Mouse (Mus musculus): ENCODE measurements around the gene Pex14.
"Not testable (repeated sequence)": the region's sequence is repeated elsewhere in the genome, so short reads cannot be mapped to it uniquely, and the experiment has no call there.

Gene Pex14

GRCm38 (mm10) chr4:149103875-149104561, 4.3 kb upstream of the Pex14 start, which contains the start of gene Dffa:
TSS of gene Dffa (plus strand) at chr4:149104146.
- peak; percentile 95 for ATAC-seq (ENCODE audit: low TSS enrichment)

GRCm38 (mm10) chr4:149101456-149101855, 1.8 kb upstream of the Pex14 start:
- ATAC-seq (ENCODE audit: low TSS enrichment) = no peak

- not testable (repeated sequence) for ATAC-seq (ENCODE audit: low TSS enrichment)
These were observed 773 bp upstream of the Pex14 start for GRCm38 (mm10) chr4:149100449-149100848.

GRCm38 (mm10) chr4:149098571-149098970, 1.1 kb downstream of the Pex14 start:
- ATAC-seq (ENCODE audit: low TSS enrichment) = no peak

- no peak for ATAC-seq (ENCODE audit: low TSS enrichment)
These were observed 1.7 kb downstream of the Pex14 start for GRCm38 (mm10) chr4:149097956-149098355.

- ATAC-seq (ENCODE audit: low TSS enrichment) = no peak
These were observed 8.3 kb downstream of the Pex14 start for GRCm38 (mm10) chr4:149091364-149091763.

GRCm38 (mm10) chr4:149085381-149085780, 14.3 kb downstream of the Pex14 start:
- ATAC-seq (ENCODE audit: low TSS enrichment) = no peak

- no peak for ATAC-seq (ENCODE audit: low TSS enrichment)
These were observed 18.1 kb downstream of the Pex14 start for GRCm38 (mm10) chr4:149081528-149081927.

GRCm38 (mm10) chr4:149080111-149080510, 19.6 kb downstream of the Pex14 start:
- no peak for ATAC-seq (ENCODE audit: low TSS enrichment)

- ATAC-seq (ENCODE audit: low TSS enrichment) = no peak
These were observed 20.0 kb downstream of the Pex14 start for GRCm38 (mm10) chr4:149079629-149080028.

GRCm38 (mm10) chr4:149078261-149078660, 21.4 kb downstream of the Pex14 start:
- ATAC-seq (ENCODE audit: low TSS enrichment) = no peak

GRCm38 (mm10) chr4:149075871-149076575, 23.7 kb downstream of the Pex14 start:
- ATAC-seq (ENCODE audit: low TSS enrichment) = peak; percentile 94

GRCm38 (mm10) chr4:149075073-149075472, 24.6 kb downstream of the Pex14 start:
- no peak for ATAC-seq (ENCODE audit: low TSS enrichment)

GRCm38 (mm10) chr4:149066672-149067551, 32.8 kb downstream of the Pex14 start:
- ATAC-seq (ENCODE audit: low TSS enrichment) = no peak

GRCm38 (mm10) chr4:149064061-149064854, 35.4 kb downstream of the Pex14 start:
- no peak for ATAC-seq (ENCODE audit: low TSS enrichment)

GRCm38 (mm10) chr4:149062406-149063318, 37.0 kb downstream of the Pex14 start:
- ATAC-seq (ENCODE audit: low TSS enrichment) = no peak

GRCm38 (mm10) chr4:149061432-149061718, 38.3 kb downstream of the Pex14 start:
- ATAC-seq (ENCODE audit: low TSS enrichment) = no peak

GRCm38 (mm10) chr4:149060621-149061431, 38.9 kb downstream of the Pex14 start:
- peak; percentile 72 for ATAC-seq (ENCODE audit: low TSS enrichment)

- no peak for ATAC-seq (ENCODE audit: low TSS enrichment)
These were observed 40.0 kb downstream of the Pex14 start for GRCm38 (mm10) chr4:149059713-149060112.

GRCm38 (mm10) chr4:149058298-149058697, 41.4 kb downstream of the Pex14 start:
- peak; percentile 62; the same call in 1 of the 2 replicates for ATAC-seq (ENCODE audit: low TSS enrichment)

All from frontal cortex, adult (tissue).